Mouse (Mus musculus) urinary bladder, adult 2 months (tissue): ENCODE results near the gene Ttll3. TPM values are rescaled to one million over a fixed set of nuclear protein-coding genes. Genes with fewer than 3 reads are reported as not detected.
A peak's percentile ranks its signal among the peaks of the same experiment; 100 is the strongest.

Experiments
- DNase-seq: peaks from one replicate; pipeline ENCODE4 v3.0.0; 2022; ENCODE audit warnings: low spot score
- polyA plus RNA-seq: library from polyadenylated mRNA; depleted of rRNA; stranded (reverse); fragments of >200 nt; gene quantifications from 2 replicates; pipeline ENCODE4 v1.2.3, GENCODE M21; 2012; rRNA removed

The Ttll3 gene
- polyA plus RNA-seq, 1 experiment, result 8.5 TPM

GRCm38 (mm10) chr6:113458635-113459034 lies 69.6 kb downstream of the Ttll3 start:
- DNase-seq, result peak; percentile 65

DNA sequence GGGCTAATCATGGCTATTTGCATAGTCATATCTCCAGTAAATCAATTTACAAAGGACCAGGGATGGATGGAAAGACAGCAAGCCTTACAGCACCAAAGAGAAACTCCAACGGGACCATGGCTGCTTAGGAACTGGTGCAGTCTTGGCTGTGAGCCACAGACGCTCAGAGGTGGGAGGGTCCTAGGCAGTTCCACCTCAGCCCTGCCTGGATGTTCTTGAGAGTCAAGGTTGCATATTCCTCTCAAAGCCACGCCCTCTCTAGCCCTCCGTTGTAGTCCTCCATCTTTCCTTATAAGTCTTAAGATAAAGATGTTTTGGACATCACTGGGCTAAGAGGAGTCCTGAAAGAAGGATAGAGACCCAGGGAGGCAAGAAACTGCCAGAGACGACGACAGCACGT lies 75.0 kb downstream of the Ttll3 start:
- no peak for DNase-seq

Other genes with a start within 250 kb of the Ttll3 start
- gene Lhfpl4, start 193.9 kb upstream of the Ttll3 start, polyA plus RNA-seq, result 0.22 and 0.35 TPM in 2 replicates
- 22.5 and 26.5 TPM in 2 replicates for gene Mtmr14, start 151.4 kb upstream of the Ttll3 start, polyA plus RNA-seq
- gene Cpne9, start 107.0 kb upstream of the Ttll3 start, polyA plus RNA-seq, result 0.03 and 0.18 TPM in 2 replicates
- 18.3 and 19.7 TPM in 2 replicates for gene Brpf1, start 82.1 kb upstream of the Ttll3 start, polyA plus RNA-seq
- 16.3 and 19.1 TPM in 2 replicates for gene Ogg1, start 62.3 kb upstream of the Ttll3 start, polyA plus RNA-seq
- gene Camk1, start 45.3 kb upstream of the Ttll3 start, polyA plus RNA-seq, result 71.5 and 80.8 TPM in 2 replicates
- 36.3 and 38.5 TPM in 2 replicates for gene Tada3, start 11.4 kb upstream of the Ttll3 start, polyA plus RNA-seq
- 116 TPM in 2 replicates for gene Arpc4, start 11.1 kb upstream of the Ttll3 start, polyA plus RNA-seq
- gene Rpusd3, start 30.1 kb downstream of the Ttll3 start, polyA plus RNA-seq, result 11.8 and 17.3 TPM in 2 replicates
- gene Cidec, start 46.5 kb downstream of the Ttll3 start, polyA plus RNA-seq, result 31.0 and 68.5 TPM in 2 replicates
- gene Jagn1, start 53.3 kb downstream of the Ttll3 start, polyA plus RNA-seq, result 54.5 and 61.3 TPM in 2 replicates
- gene Il17re, start 69.2 kb downstream of the Ttll3 start, polyA plus RNA-seq, result 71.8 and 87.7 TPM in 2 replicates
- 62.5 and 65.3 TPM in 2 replicates for gene Il17rc, start 82.2 kb downstream of the Ttll3 start, polyA plus RNA-seq
- gene Creld1, start 94.0 kb downstream of the Ttll3 start, polyA plus RNA-seq, result 46.1 and 58.4 TPM in 2 replicates
- 0.10 and 0.18 TPM in 2 replicates for gene Prrt3, start 112.7 kb downstream of the Ttll3 start, polyA plus RNA-seq
- gene Emc3, start 142.4 kb downstream of the Ttll3 start, polyA plus RNA-seq, result 82.4 and 83.8 TPM in 2 replicates
- 4.7 and 5.8 TPM in 2 replicates for gene Fancd2, start 142.4 kb downstream of the Ttll3 start, polyA plus RNA-seq
- not detected in 2 replicates for gene Fancd2os, start 211.5 kb downstream of the Ttll3 start, polyA plus RNA-seq
- 176 and 195 TPM in 2 replicates for gene Brk1, start 215.5 kb downstream of the Ttll3 start, polyA plus RNA-seq
- 14.9 and 22.5 TPM in 2 replicates for gene Vhl, start 234.7 kb downstream of the Ttll3 start, polyA plus RNA-seq
- gene Irak2, start 249.2 kb downstream of the Ttll3 start, polyA plus RNA-seq, result 69.3 and 91.4 TPM in 2 replicates